Mouse (Mus musculus): ENCODE data around the gene Dedd2.

DNA sequence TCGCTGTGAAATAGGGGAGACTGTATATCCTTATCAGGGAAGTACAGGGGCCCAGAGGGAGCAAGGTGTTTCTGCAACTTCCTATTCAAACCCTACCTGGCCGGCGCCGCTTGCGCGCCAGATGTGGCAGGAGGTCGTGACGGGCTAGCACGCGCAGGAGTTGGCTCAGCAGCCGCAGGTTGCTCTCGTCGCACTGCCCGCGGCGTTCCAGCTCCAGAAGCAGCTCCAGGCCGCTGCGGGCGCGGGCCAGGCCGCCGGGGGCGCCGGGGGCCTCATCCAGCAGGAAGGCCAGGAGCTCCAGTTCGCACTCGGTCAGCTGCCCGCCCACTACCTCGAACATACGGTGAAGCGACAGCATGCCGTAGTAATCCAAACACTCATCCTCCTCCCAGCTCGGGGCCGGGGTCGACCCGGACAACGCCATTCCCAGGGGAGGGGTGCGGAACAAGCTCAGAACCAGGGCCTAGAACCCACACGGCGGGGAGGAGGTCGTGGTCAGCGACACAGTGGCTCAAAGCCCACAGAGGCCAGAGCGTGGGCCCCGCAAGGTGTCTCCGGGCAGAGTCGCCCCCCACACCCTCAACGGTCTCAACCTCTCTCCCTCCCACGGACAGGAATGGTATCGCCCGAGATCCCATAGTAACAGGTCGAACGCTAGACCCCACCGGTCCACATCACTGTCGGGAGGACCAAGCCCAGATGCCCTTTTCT lies 1.6 kb downstream of the Dedd2 start:
- no peak for TF ChIP-seq POLR2AphosphoS5 (IDR thresholded peaks at IDR 0.05; ENCODE audit: borderline replicate concordance, low read depth, low read length)
- no peak for TF ChIP-seq USF2 (IDR thresholded peaks at IDR 0.05; ENCODE audit: borderline replicate concordance in 1 of 2, insufficient read depth in 1 of 2, low read depth in 1 of 2, low read length in 2 of 2)
- TF ChIP-seq CTCF (IDR thresholded peaks at IDR 0.05 in 2 of 3, conservative IDR thresholded peaks at IDR 0.05 in 1 of 3; ENCODE audit: control insufficient read depth in 1 of 3, insufficient read depth in 1 of 3, low read depth in 2 of 3, low read length in 3 of 3, poor library complexity in 1 of 3, severe bottlenecking in 1 of 3): no peak
- no peak; a peak in 1 of 4 replicates for TF ChIP-seq EP300 (IDR thresholded peaks at IDR 0.05; ENCODE audit: low read depth in 1 of 2, low read length in 2 of 2)
